Mouse (Mus musculus) cerebellum, postnatal 10 days (tissue): Measurements from ENCODE around the gene Klc4.

Source experiments
- DNase-seq, 2 experiments: peaks; one replicate each; pipeline ENCODE4 v3.0.0; 2021; ENCODE audit warnings: mixed read lengths in 2 of 2

The Klc4 gene

GRCm38 (mm10) chr17:46651755-46652547 is 6.1 kb upstream of the Klc4 start:
- DNase-seq = peak in 1 of 2 experiments; percentile 40

GRCm38 (mm10) chr17:46651292-46651691 is 5.5 kb upstream of the Klc4 start:
- peak in 1 of 2 experiments; percentile 32 for DNase-seq

- peak; percentile 96 to 98 for DNase-seq
Observed at GRCm38 (mm10) chr17:46650232-46651031, 4.6 kb upstream of the Klc4 start, which contains the start of gene Cul7. Gene Cul7 (plus strand): TSS chr17:46650337.

GRCm38 (mm10) chr17:46649811-46650210 is 4.0 kb upstream of the Klc4 start:
- DNase-seq = no peak

DNA sequence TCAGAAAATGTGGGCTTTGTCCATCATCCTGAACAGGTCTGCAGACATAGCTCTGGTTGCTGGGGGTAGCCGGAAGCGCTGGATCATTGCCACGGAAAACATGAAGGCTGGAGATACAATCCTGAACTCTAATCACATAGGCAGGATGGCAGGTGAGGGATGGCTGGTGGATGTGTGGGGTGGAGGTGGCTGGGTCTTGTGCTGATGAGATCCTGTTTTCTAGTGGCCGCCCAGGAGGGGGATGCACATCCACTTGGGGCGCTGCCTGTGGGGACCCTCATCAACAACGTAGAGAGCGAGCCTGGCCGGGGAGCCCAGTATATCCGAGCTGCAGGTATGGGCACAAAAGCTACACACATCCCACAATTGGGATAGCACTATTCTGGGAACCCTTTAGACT is 2.6 kb upstream of the Klc4 start:
- DNase-seq = no peak

DNA sequence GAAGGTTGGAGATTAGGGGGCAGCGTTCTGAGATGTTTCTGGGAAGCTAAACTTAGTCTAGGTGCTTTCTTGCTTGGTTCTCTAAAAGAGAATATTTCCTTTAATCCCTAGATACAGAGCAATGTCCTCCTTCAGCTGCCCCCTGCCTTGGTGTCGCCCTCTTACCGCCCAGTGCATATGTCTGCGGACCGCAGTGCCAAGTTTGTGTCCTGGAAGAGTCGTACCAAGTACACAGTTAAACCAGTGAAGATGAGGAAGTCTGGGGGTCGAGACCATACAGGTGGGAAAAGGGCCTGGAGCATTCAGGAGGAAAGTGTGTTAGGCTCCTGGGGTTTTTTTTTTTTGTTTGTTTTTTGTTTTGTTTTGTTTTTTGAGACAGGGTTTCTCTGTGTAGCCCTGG is 1.5 kb upstream of the Klc4 start:
- DNase-seq = no peak

- DNase-seq = no peak
Observed at GRCm38 (mm10) chr17:46646322-46646662, 470 bp upstream of the Klc4 start.

GRCm38 (mm10) chr17:46644916-46645475 is 826 bp downstream of the Klc4 start:
- DNase-seq = peak; percentile 68 to 71

DNA sequence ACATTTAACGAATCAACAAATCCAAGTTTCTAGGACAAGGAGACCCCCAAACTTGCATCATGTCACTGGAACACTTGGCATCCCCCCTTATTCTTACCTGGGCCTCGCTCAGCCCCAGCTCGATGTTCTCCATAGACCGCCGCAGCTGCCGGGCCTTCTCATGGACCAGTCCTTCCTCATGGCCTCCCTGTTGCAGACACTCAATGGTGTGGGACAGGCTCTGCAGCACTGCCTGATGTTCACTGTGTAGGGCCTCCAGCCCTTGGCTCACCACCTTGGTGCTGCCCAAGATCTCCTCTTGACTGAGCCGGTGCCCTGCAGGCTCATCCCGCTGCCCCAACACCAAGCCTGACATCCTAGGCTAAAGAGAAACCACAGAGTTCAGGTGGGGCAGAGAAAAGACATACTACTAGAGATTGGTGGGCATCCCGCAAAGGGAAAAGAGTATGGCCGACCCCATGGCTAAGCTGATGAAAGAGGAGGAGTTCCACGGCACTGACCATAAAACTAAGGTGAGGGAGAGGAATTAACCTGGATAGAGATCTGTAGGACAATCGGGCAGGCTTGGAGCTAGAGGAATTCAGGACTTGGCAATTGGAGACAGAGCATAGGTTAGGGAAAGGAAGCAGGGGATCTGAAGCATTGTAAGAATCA is 1.5 kb downstream of the Klc4 start:
- DNase-seq = no peak

- DNase-seq = no peak
Observed at GRCm38 (mm10) chr17:46642060-46642459, 3.8 kb downstream of the Klc4 start.

DNA sequence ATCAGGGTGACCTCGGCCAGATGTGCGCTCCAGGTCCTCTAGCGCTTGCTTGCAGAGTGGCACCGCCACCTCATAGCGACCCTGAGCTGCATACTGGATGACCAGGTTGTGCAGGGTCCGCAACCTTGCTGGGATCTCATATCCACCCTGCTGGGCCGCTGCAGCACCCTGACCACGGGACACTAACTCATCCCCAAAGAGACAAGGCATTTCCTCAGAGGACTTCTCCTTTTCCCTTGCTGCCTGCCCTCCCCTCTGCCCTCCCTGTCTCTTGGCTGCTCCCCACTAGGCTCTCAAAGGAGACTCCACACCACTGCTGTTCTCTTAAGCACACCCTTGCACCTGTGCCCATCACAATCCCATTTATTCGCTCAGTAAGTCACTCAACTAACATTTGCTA is 5.9 kb downstream of the Klc4 start:
- no peak for DNase-seq

DNA sequence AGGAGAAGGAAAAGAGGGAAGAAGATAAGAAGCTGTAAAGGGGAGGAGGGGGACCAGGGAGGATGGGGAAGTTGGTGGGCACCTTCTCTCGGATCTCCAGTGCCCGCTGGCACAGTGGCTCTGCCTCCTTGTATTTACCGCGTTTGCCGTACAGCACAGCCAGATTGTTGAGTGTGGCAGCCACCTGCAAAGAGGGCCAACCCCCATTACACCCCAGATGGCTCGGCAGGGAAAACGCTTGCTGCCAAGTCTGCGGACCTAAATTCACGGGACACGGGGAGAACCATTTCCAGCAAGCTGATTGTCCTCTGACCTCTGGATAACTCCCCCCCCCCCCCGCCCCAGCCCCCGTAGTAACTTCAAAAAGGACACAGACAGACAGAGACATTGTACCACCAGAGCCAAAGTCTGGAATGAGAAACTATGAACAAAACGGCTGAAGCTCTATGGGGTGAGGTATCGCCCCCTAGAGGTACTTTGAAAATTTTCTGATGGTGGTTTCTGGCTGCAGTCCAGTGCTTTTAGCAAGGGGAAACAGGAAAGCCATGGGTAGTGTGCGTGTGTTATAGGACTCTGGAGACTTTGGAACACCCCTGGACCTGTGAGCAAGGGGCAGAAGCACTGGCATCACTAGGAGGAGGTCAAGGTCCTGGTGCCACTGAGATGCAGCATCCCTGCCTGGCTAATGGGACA is 8.8 kb downstream of the Klc4 start:
- DNase-seq = peak; percentile 82 to 91

GRCm38 (mm10) chr17:46629685-46630441 is 16.0 kb downstream of the Klc4 start:
- peak; percentile 61 to 67 for DNase-seq

- DNase-seq = peak; percentile 97 to 98
Observed at GRCm38 (mm10) chr17:46628791-46629684, 16.8 kb downstream of the Klc4 start, which contains the start of gene Ptk7. Gene Ptk7 (minus strand): TSS chr17:46629504.

DNA sequence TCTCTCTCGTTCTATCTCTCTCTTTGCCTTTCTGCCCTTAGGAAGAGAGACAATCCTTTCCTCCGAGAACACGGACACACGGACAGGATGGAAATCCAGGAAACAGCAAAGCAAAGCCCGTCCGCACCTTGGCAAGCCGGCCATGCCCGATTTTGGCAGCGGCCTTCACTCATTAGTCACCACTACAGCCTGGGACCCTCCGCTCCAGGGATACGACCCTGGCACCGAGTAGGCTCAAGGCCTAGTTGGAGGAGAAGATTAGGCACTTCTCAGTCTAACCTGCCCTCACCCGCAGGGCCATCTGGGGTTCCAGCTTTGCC is 17.4 kb downstream of the Klc4 start:
- DNase-seq = peak; percentile 73 to 75

DNA sequence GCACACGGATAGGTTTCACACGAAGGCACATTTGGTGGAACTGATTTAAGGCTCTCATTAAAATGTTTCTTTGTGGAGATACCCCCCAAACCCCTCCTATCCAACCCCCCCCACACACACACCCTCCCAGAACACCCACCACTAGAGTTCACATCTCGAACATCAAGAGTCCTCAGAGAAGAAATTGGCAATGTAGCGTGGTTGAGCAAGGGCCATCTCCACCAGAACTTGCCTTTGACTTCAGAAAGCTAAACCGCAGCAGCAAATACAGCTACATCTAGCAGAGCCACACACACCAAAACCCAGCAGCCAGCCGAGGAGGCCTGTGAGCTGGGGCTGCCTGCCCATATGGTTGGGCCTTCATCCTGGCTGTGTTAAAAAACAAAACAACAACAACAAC is 18.4 kb downstream of the Klc4 start:
- no peak for DNase-seq

DNA sequence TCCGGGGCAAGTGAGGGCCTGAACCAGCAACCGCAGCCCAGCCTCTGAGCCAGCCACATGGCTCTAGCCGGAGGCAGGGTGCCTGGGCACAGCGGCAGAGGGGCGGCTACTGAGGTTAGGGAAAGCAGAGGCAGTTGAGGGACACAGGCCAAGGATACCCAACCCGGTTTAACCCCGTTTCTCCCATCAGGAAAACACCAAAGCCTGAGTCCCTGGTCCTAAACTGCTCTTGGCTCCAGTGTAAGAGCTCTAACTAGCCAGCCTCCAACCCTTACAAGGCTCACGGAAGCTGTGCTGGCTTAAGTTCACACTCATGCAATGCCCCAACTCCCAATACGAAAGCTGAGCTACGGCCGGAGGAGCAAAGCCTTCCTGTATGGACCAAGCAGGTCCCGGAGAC is 21.2 kb downstream of the Klc4 start:
- peak in 1 of 2 experiments; percentile 42 for DNase-seq

- DNase-seq = peak; percentile 47 to 52
Observed at GRCm38 (mm10) chr17:46623819-46624557, 21.8 kb downstream of the Klc4 start.

DNA sequence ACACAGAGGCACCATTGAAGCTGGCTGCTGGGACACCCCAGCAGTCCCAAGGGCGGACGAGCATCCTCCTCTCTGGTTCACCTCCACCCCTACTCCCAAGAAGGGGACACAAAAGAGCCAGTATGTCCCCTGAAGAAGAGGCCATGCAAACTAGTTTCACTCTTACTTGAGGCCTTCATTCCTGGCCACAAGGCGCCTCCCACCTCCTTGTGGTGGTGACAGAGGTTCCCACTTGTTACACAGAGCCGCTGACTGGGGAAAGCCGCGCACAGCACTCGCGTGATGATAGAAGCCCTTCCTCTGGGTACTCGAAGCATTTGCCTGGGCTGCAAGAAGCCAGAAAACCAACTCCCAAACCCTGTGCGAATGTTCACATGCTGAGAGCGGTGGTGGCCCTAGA is 23.6 kb downstream of the Klc4 start:
- no peak for DNase-seq

DNA sequence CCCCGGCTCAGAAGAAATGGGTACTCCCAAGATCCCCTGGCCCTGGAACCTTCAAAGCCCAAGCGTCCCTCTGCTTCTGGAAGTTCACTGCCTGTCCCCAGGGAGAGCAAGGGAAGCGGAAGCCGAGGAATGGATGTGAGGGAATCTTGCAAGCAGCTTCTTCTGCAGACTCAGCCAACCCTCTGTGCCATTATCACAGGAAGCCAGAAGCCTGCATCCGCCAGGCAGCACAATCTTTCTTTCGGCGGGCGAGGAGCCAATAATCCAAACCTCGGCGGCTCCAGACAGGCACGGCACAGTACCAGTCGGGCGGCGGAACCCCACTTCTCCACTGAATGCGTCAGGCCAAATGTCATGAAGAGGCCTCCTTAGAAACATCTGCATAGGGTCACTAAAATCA is 24.5 kb downstream of the Klc4 start:
- DNase-seq = peak; percentile 81 to 82
